ENCODE assay signal across 19 mouse cellular contexts in the genomic region with DNA sequence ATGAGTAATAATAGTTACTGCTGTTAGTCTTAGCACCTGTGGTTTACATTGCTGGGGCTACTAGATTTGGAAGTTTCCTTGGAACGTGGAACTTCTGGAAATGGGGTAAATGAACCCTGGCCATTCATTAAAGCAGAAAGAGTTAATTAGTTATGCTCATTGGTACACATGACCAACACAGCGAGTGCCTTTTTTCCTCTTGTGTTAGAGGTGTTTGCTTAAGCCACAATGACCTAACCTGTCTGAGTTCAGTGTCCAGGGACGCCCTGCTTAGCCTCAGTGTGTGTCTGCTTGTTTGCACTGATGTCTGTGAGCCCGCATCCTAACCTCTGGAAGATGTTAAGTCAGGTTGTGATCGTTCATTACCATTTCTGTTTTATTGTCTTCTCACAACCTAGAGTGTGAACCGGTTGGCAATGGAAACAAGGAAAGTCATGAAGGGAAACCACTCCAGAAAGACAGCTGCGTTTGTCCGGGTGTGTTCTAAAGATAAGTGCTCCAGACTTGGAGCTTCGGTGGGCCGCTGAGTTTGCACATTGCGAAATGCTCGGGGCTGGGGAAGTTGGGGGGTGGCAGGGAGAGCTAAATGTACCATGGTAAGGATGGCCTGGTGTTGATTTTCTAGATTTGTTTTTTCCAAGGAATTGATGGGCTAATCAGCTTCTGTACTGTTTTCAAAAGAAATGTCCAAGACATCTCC. TPM values are rescaled to one million over a fixed set of nuclear protein-coding genes. Genes with fewer than 3 reads are reported as not detected.
DNase-seq lines count a peak whose midpoint lies in the region; ATAC-seq and TF ChIP-seq lines count a peak whose summit lies in the region.
"Had no signal": no experiment of that assay in that cellular context is flagged by ENCODE, and none has a peak within 500 bp of the region (broad histone marks: within the 10 kb centered on the region; RNA-seq: fewer than 3 reads in every experiment).

No protein-coding gene starts in this region.

- no peak for ATAC-seq in heart, embryonic 12.5 days (ENCODE audit: insufficient number of reproducible peaks, low FRiP score)
- ATAC-seq in liver, embryonic 12.5 days, result peak; percentile 65
- ATAC-seq: forebrain, embryonic 16.5 days had no signal

- no peak for TF ChIP-seq POLR2A in cerebellum, adult 2 months (IDR thresholded peaks at IDR 0.05; ENCODE audit: borderline replicate concordance, insufficient read depth, low read length)

- peaks cover 54% of the 10 kb centered on the region for H3K36me3 ChIP-seq in heart, embryonic 12.5 days
- peaks cover 26% of the 10 kb centered on the region for H3K36me3 ChIP-seq in liver, embryonic 12.5 days

- no peak overlapping the region for H3K27ac ChIP-seq in heart, embryonic 12.5 days (ENCODE audit: poor library complexity, severe bottlenecking)
- peak overlapping the region; percentile 61 for H3K27ac ChIP-seq in liver, embryonic 12.5 days
- H3K27ac ChIP-seq in cerebellum, adult 2 months (ENCODE audit: insufficient read depth, low read length), result no peak overlapping the region
- H3K27ac ChIP-seq: embryonic facial prominence, embryonic 10.5 days; limb, embryonic 10.5 days; neural tube, embryonic 15.5 days; stomach, embryonic 15.5 days had no signal

- H3K4me1 ChIP-seq in heart, embryonic 12.5 days (replicated peaks), result peaks cover 7% of the 10 kb centered on the region
- H3K4me1 ChIP-seq in liver, embryonic 12.5 days, result peaks cover 24% of the 10 kb centered on the region
- no peaks in the 10 kb centered on the region; the same call in none of the 2 replicates for H3K4me1 ChIP-seq in cerebellum, adult 2 months (ENCODE audit: control insufficient read depth, insufficient read depth, low read length)
- H3K4me1 ChIP-seq: embryonic facial prominence, embryonic 10.5 days; limb, embryonic 10.5 days; neural tube, embryonic 15.5 days had no signal

- no peak overlapping the region for H3K9ac ChIP-seq in heart, embryonic 12.5 days
- H3K9ac ChIP-seq in liver, embryonic 12.5 days, result no peak overlapping the region
- H3K9ac ChIP-seq: neural tube, embryonic 15.5 days; stomach, embryonic 15.5 days had no signal

- H3K4me2 ChIP-seq in heart, embryonic 12.5 days, result no peak overlapping the region
- H3K4me2 ChIP-seq in liver, embryonic 12.5 days, result 0 out of 2 replicates have a peak overlapping the region, but pooled peaks have one; percentile 12
- H3K4me2 ChIP-seq: neural tube, embryonic 15.5 days; stomach, embryonic 15.5 days had no signal

- 70% methylated on average over 12 of the region's 12 CpGs for WGBS in heart, embryonic 12.5 days
- WGBS in liver, embryonic 12.5 days (ENCODE audit: insufficient replicate concordance), result 35% methylated on average over 12 of the region's 12 CpGs
- WGBS in cerebellum, adult 2 months, result 82% methylated on average over 12 of the region's 12 CpGs

- no peak overlapping the region for H3K4me3 ChIP-seq in heart, embryonic 12.5 days
- no peak overlapping the region for H3K4me3 ChIP-seq in liver, embryonic 12.5 days
- H3K4me3 ChIP-seq in cerebellum, adult 2 months (replicated peaks; ENCODE audit: insufficient read depth, low read depth, low read length), result no peak overlapping the region
- H3K4me3 ChIP-seq: embryonic facial prominence, embryonic 10.5 days; erythroblast, embryonic 14.5 days; limb, embryonic 10.5 days; neural tube, embryonic 15.5 days; stomach, embryonic 15.5 days had no signal

- no peaks in the 10 kb centered on the region for H3K9me3 ChIP-seq in heart, embryonic 12.5 days (replicated peaks)
- no peaks in the 10 kb centered on the region for H3K9me3 ChIP-seq in liver, embryonic 12.5 days (replicated peaks)
- H3K9me3 ChIP-seq: embryonic facial prominence, embryonic 10.5 days; limb, embryonic 10.5 days; neural tube, embryonic 15.5 days; stomach, embryonic 15.5 days had no signal

- intact Hi-C loops in heart, postnatal 14 days (cut with DNase I), result no loop called here

- no peaks in the 10 kb centered on the region for H3K27me3 ChIP-seq in heart, embryonic 12.5 days (replicated peaks)
- H3K27me3 ChIP-seq in liver, embryonic 12.5 days (replicated peaks), result no peaks in the 10 kb centered on the region
- H3K27me3 ChIP-seq in cerebellum, adult 2 months (ENCODE audit: control insufficient read depth, insufficient read depth, low read length), result no peaks in the 10 kb centered on the region
- H3K27me3 ChIP-seq: neural tube, embryonic 15.5 days; stomach, embryonic 15.5 days had no signal

- DNase-seq in heart, postnatal 14 days, result peak; percentile 26 to 54
- DNase-seq in 416B (ENCODE audit: low read depth) (peak; percentile 51), MEL-GATA-1-ER (ENCODE audit: extremely low read depth, low read depth) (peak; percentile 61)
- no peak for DNase-seq in cerebellum, adult 2 months
- no peak for DNase-seq in testis, postnatal 14 days (ENCODE audit: low spot score)
- DNase-seq in left cerebral cortex, adult 18-20 months (ENCODE audit: low spot score in 2 of 2), result no peak
- DNase-seq: adrenal gland, postnatal 25 days; cerebellum, postnatal 25 days; gastrocnemius, postnatal 25 days; kidney, postnatal 4 days; layer of hippocampus, postnatal 36 days had no signal

- TF ChIP-seq CTCF in cerebellum, adult 2 months (IDR thresholded peaks at IDR 0.05; ENCODE audit: borderline replicate concordance, insufficient read depth, low read depth, low read length), result no peak

RNA-seq across cellular contexts. Expression of a gene that starts 44.0 kb away (rescaled TPM):
- under 1 TPM; 0.27 to 0.60 TPM for total RNA-seq in heart, postnatal 14 days (2021)
- polyA plus RNA-seq in heart, embryonic 12.5 days (2016; fragmentation: Nextera tagmentation; extraction: Ambion mirVana), result 1.1 and 1.5 TPM in 2 replicates
- 0.37 and 0.68 TPM in 2 replicates for polyA plus RNA-seq in liver, embryonic 12.5 days (2016; fragmentation: Nextera tagmentation; extraction: Ambion mirVana)
- 5.9 and 7.4 TPM in 2 replicates for polyA plus RNA-seq in cerebellum, adult 2 months (2012; rRNA removed)
- total RNA-seq in left cerebral cortex, adult 18-20 months (2021), result 1 to 10 TPM; 2.6 to 4.0 TPM

RNA-seq across cellular contexts. Expression of a gene that starts 44.5 kb away (rescaled TPM):
- total RNA-seq in heart, postnatal 14 days (2021), result 10 to 100 TPM; 16.9 to 18.4 TPM
- 63.5 and 65.6 TPM in 2 replicates for polyA plus RNA-seq in heart, embryonic 12.5 days (2016; fragmentation: Nextera tagmentation; extraction: Ambion mirVana)
- 60.0 and 60.2 TPM in 2 replicates for polyA plus RNA-seq in liver, embryonic 12.5 days (2016; fragmentation: Nextera tagmentation; extraction: Ambion mirVana)
- polyA plus RNA-seq in cerebellum, adult 2 months (2012; rRNA removed), result 16.4 and 16.9 TPM in 2 replicates
- total RNA-seq in left cerebral cortex, adult 18-20 months (2021), result 10 to 100 TPM; 22.3 to 23.4 TPM

Comparison
In these comparisons a context has a peak if more than half of its experiments do, and no peak if none do; other contexts are left out.
1. DNase-seq: peak in heart, postnatal 14 days (2 of 2), 416B (single experiment) and MEL-GATA-1-ER (single experiment); none in cerebellum, adult 2 months (0 of 2), testis, postnatal 14 days (single experiment) and left cerebral cortex, adult 18-20 months (0 of 2).